Mouse (Mus musculus) embryonic facial prominence, embryonic 15.5 days (tissue): ENCODE measurements around the gene Gm10799. TPM values are rescaled to one million over a fixed set of nuclear protein-coding genes. Genes with fewer than 3 reads are reported as not detected.
"Not testable (repeated sequence)": the region's sequence is repeated elsewhere in the genome, so short reads cannot be mapped to it uniquely, and the experiment has no call there.

Experiments used
- ATAC-seq: fragments of 200-750 bp; cut with Nextera tagmentation; 2 replicates; pipeline ENCODE4 v1.8.0; 2017; ENCODE audit warnings: low read depth, moderate TSS enrichment; ENCODE audit not compliant: insufficient number of reproducible peaks, low FRiP score, low TSS enrichment
- H3K27ac ChIP-seq: fragments of 300-500 bp; sonication (generic); replicated peaks from 2 replicates; pipeline ENCODE4 v1.5.1; 2015; ENCODE audit warnings: mild to moderate bottlenecking, inconsistent platforms
- H3K27me3 ChIP-seq: fragments of 300-500 bp; sonication (generic); 2 replicates; pipeline ENCODE4 v1.6.1; 2015; ENCODE audit warnings: inconsistent platforms
- H3K36me3 ChIP-seq: fragments of 300-500 bp; sonication (generic); 2 replicates; pipeline ENCODE4 v1.6.1; 2015; ENCODE audit warnings: mild to moderate bottlenecking, inconsistent platforms
- H3K4me1 ChIP-seq: fragments of 300-500 bp; sonication (generic); 2 replicates; pipeline ENCODE4 v1.6.1; 2015; ENCODE audit warnings: inconsistent platforms
- H3K4me2 ChIP-seq: fragments of 300-500 bp; sonication (generic); replicated peaks from 2 replicates; pipeline ENCODE4 v1.6.1; 2015; ENCODE audit warnings: mild to moderate bottlenecking, inconsistent platforms
- H3K4me3 ChIP-seq: fragments of 300-500 bp; sonication (generic); replicated peaks from 2 replicates; pipeline ENCODE4 v1.5.1; 2015; ENCODE audit warnings: mild to moderate bottlenecking, inconsistent platforms
- H3K9ac ChIP-seq: fragments of 300-500 bp; sonication (generic); 2 replicates; pipeline ENCODE4 v1.6.1; 2015; ENCODE audit warnings: inconsistent platforms
- H3K9me3 ChIP-seq: fragments of 300-500 bp; sonication (generic); replicated peaks from 2 replicates; pipeline ENCODE4 v1.6.1; 2016; ENCODE audit warnings: inconsistent platforms
- WGBS: fragments of 180-500 bp; shearing (Covaris S2); methylation state at CpG from one replicate; pipeline ENCODE4 v1.1.7; 2015; 5-methylcytosine and 5-hydroxymethylcytosine counted together
- polyA plus RNA-seq: library from polyadenylated mRNA; unstranded; fragments of >200 nt; fragmentation: Nextera tagmentation; extraction: Ambion mirVana; gene quantifications from 2 replicates; pipeline ENCODE4 v1.2.1, GENCODE M21; 2015

The Gm10799 gene
- polyA plus RNA-seq: not detected in 2 replicates

DNA sequence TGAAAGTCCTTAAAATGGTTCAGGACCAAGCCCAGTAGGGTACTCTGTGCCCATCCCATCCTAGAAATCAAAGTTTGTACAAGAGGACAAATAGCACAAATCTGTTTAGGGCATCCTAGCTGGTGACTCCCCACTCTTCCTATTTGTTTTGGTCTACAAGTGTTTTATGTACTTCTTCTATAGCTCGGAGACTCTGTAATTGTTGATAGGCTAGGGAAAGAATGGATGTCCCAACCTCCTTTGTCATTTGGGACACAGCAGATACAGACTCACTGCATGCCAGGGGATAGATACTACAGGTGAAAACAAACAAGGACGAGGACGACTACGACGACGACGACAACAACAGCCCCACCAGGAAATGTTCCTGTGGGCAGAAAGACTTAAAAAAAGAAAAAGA, at the start of gene Gm10799:
Gene Gm10799, minus strand, starts transcription at position 101 of the 400 bp plus-strand sequence.
- H3K4me3 ChIP-seq, H3K27me3 ChIP-seq, H3K4me1 ChIP-seq, ATAC-seq, H3K9ac ChIP-seq, H3K36me3 ChIP-seq, H3K4me2 ChIP-seq, H3K27ac ChIP-seq, H3K9me3 ChIP-seq: not testable (repeated sequence)
- WGBS: 83% methylated on average over 7 of the region's 7 CpGs

DNA sequence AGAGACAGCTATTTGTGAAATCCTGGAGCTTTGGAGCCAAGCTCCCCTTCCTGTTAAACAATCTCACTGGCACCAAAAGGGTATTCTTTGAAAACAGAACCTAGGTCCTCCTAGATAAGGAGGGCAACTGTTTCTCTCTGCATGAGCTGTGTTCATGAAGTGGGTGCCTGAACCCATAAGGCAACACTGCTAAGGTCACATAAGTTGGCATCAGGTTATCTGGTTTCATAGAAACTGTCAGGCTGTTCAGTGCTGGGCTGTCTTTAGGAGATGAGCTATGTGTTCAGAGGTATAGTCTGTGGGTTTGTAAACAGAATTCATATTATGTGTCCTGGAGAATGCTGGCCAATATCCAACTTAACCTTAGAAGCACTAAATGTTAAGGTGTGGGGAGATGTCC, 48.8 kb upstream of the Gm10799 start:
- not testable (repeated sequence) for H3K4me1 ChIP-seq, H3K9ac ChIP-seq, H3K27me3 ChIP-seq, H3K9me3 ChIP-seq, ATAC-seq, H3K4me2 ChIP-seq, H3K4me3 ChIP-seq, H3K36me3 ChIP-seq, H3K27ac ChIP-seq

DNA sequence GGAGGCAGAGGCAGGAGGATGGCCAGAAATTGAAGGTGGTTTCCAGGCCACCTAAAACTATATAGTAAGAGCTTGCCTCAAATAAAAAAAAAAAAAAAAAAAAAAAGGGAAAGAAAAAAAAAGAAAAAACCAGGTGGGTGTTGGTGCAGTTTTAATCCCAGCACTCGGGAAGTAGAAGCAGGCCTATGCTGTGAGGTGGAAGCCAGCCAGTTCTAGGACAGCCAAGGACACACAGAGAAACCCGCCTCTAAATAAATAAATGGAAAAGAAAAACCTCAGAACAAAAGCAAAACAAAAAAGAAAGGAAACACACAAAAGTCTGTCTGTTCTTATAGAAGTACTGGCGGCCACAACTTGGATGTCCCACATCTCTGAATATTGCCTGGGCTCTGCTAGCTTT, 46.5 kb upstream of the Gm10799 start:
- Histone ChIP-seq H3K27ac (no peak overlapping the region), H3K9me3 (no peaks in the 10 kb centered on the region), H3K4me2 (no peak overlapping the region), H3K4me1 (no peaks in the 10 kb centered on the region), H3K9ac (no peak overlapping the region), H3K36me3 (no peaks in the 10 kb centered on the region), H3K4me3 (no peak overlapping the region), H3K27me3 (no peaks in the 10 kb centered on the region)
- no peak for ATAC-seq
- WGBS: 74% methylated on average over 3 of the region's 3 CpGs

DNA sequence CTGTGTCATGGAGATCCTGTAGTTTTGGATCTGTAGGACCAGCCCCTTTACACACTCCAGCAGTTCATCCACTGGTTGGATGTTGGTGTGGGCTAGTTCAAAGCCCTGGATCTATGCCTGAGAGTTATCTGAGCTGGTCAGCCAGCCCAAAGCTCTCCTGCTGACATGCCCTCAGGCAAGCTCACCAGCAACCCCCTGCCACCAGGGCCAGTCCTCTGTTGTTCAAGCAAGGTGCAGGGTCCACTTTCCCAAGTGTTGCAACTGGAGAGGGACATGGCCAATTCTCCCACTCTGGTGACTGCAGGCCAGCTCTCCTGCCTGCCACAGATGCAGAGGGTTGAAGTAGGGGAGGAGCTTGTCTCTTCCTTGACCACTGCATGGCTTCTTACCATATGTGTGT, 45.2 kb upstream of the Gm10799 start:
- H3K27me3 ChIP-seq, H3K4me3 ChIP-seq, H3K9me3 ChIP-seq, H3K36me3 ChIP-seq, H3K27ac ChIP-seq, H3K9ac ChIP-seq, H3K4me2 ChIP-seq, ATAC-seq, H3K4me1 ChIP-seq: not testable (repeated sequence)

DNA sequence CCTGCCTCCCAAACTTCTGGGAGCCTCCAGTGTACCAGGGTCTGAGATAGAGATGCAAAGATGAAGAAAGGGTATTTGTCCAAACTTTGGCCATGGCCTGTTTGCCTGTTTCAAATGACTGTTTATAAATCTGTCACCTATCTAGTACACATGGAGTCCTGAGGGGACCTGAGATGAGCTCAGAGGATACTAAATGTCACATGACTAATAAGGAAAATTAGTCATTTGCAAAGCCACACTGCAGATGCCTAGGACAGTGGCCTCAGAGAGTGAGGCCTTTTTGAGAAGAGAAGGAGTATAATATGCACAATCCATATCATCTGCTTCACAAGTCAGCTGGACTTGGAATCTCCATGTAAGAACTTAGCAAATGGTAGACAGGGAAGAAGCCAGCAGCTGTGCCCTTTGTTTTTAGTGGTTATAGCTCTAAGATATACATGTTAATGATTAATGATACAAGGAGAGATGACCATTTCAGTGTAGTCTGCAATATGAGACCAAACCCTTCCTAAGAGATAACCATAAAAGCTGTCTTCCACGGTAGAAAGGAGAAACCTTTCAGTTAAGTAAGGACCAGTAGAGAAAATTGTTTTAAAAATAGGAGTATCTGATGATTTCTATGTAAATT, 42.9 kb upstream of the Gm10799 start:
- not testable (repeated sequence) for ATAC-seq, H3K9ac ChIP-seq

DNA sequence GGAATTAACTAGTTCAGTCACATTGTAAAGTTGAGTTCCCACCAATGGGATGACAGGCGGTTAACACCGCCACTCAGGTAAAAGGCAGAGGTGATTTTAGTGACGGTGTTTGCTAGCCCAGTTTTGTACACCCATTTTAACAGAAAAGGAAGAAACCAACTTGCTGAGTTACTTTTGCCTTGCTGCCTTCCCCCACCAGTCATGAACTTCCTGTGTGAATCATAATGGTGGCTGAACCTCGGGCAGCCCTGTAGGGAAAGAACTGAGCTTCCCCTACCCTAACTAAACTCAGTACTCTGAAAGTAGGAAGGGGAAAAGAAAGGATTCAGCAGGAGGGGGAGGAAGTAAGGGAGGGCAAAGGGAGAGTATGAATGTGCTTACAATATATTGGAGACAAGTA, 41.7 kb upstream of the Gm10799 start:
- Histone ChIP-seq H3K9me3 (no peaks in the 10 kb centered on the region), H3K27me3 (no peaks in the 10 kb centered on the region), H3K4me1 (no peaks in the 10 kb centered on the region), H3K36me3 (no peaks in the 10 kb centered on the region), H3K27ac (no peak overlapping the region), H3K4me2 (no peak overlapping the region), H3K9ac (no peak overlapping the region), H3K4me3 (no peak overlapping the region)
- WGBS: 73% methylated on average over 4 of the region's 4 CpGs
- no peak for ATAC-seq

More for the DNA sequence above, 42.9 kb upstream of the Gm10799 start:
- WGBS: no CpG with 5 or more reads among the region's 1 CpGs
- not testable (repeated sequence) for H3K27me3 ChIP-seq, H3K4me3 ChIP-seq, H3K4me1 ChIP-seq, H3K4me2 ChIP-seq, H3K36me3 ChIP-seq, H3K9me3 ChIP-seq, H3K27ac ChIP-seq

DNA sequence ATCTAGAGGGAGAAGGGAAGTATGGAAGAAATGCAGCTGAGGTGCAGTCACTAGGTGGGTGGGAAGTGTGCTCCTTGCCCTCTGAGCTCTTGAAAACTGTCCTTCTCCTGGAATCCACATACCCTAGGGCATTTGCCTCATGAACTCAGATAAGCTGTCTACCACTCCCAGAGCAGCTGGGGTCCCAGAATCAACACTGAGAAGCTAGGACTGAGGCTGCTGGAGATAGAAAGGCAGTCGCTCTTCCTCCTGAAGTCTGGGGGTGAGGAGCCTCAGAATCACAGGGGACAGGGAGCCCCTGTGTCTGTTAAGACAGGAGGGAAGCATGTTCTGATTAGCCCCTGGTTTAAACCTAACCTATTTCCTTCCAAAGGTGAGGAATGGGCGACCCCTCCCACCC, 41.2 kb upstream of the Gm10799 start:
- Histone ChIP-seq H3K9ac (no peak overlapping the region), H3K9me3 (no peaks in the 10 kb centered on the region), H3K36me3 (no peaks in the 10 kb centered on the region), H3K4me2 (no peak overlapping the region), H3K27me3 (no peaks in the 10 kb centered on the region), H3K4me1 (no peaks in the 10 kb centered on the region), H3K4me3 (no peak overlapping the region), H3K27ac (no peak overlapping the region)
- 64% methylated on average over 2 of the region's 2 CpGs for WGBS
- ATAC-seq: no peak

DNA sequence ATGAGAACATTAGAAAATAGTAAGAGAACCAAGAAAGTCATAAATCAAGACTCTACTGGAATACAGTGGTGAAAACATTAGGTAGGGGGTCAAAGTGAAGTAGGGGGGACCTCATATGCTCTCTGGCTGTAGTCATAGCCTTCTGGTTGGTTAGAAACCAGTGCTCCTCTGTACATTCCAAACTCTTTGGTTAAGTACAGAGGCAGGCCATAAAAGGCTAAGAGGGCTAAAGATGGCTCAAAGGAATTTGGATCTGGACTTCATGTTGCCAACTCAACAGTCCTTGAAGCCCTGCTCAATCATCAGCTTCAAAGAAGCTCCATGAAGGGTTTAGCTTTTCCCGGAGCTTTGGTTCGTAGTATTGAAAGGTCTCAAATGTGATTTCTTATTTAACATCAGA, 40.7 kb upstream of the Gm10799 start:
- WGBS: 71% methylated on average over 2 of the region's 2 CpGs
- ATAC-seq, H3K27ac ChIP-seq, H3K4me2 ChIP-seq, H3K36me3 ChIP-seq, H3K4me1 ChIP-seq, H3K9me3 ChIP-seq, H3K27me3 ChIP-seq, H3K9ac ChIP-seq, H3K4me3 ChIP-seq: not testable (repeated sequence)

DNA sequence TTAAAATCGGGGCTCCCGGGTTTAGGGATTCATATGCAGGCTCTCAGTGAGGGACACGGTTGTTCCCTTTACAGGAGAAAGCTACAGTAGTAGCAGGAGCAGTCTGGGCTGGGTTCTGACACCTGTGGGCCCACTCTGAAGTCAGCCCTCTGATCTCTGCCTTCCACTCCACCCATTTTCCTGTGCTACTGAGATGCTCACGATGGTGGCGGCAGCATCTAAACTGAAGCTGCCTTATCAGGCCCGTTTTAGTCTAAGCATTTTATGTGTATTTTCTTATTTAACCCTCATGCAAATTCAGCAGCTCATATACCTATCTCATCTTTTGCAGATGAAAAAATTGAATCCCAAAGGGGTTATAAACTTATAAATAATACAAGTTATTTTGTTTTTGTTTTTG, 36.5 kb upstream of the Gm10799 start:
- no peak overlapping the region for H3K4me3 ChIP-seq
- H3K4me2 ChIP-seq: no peak overlapping the region
- 93% methylated on average over 6 of the region's 6 CpGs for WGBS
- no peaks in the 10 kb centered on the region for H3K9me3 ChIP-seq
- H3K27me3 ChIP-seq: no peaks in the 10 kb centered on the region
- H3K27ac ChIP-seq: no peak overlapping the region
- no peaks in the 10 kb centered on the region for H3K36me3 ChIP-seq
- no peak for ATAC-seq
- no peak overlapping the region for H3K9ac ChIP-seq
- H3K4me1 ChIP-seq: no peaks in the 10 kb centered on the region

DNA sequence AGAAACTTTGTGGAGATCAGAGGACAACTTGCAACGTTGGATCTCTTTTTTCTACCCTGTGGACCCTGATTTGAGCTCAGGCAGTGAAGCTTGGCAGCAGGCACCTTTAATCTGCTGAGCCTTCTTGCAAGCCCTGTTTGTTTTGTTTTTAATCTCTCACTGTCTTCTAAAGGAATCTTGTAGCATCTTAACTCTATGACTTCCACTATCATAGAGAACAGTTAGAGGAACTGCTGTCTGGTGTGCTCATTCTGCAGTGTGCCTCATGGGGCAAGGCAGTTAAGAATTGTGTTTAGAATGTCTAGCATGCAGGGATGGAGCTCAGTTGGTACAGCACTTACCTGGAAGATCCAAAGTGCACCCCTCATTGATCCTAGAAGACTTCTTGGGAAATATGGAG, 31.6 kb upstream of the Gm10799 start:
- 48% methylated on average over 1 of the region's 1 CpGs for WGBS
- Histone ChIP-seq H3K4me2 (no peak overlapping the region), H3K9ac (no peak overlapping the region), H3K27ac (no peak overlapping the region), H3K36me3 (no peaks in the 10 kb centered on the region), H3K4me3 (no peak overlapping the region), H3K4me1 (peaks cover 11% of the 10 kb centered on the region), H3K27me3 (no peaks in the 10 kb centered on the region), H3K9me3 (no peaks in the 10 kb centered on the region)
- ATAC-seq: no peak

DNA sequence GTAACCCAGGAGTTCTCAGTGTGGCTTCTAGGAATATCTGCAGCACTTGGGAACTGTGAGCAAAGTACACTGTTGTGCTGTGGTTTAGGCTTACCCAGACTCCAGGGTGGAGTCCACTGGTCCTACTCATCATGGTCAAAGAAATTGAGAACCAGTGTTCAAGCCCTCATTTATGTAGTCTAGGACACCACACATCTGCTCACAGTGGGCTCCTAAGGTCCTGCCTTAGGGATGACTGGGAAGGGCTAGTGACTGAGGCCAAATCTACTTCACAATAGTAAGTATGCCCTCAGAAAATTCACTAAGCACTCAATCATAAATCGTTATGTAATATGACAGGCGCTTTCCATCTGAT, 30.9 kb upstream of the Gm10799 start:
- ATAC-seq: peak; percentile 29; the same call in 1 of the 2 replicates
- no peak overlapping the region for H3K4me2 ChIP-seq
- WGBS: 83% methylated on average over 2 of the region's 2 CpGs

DNA sequence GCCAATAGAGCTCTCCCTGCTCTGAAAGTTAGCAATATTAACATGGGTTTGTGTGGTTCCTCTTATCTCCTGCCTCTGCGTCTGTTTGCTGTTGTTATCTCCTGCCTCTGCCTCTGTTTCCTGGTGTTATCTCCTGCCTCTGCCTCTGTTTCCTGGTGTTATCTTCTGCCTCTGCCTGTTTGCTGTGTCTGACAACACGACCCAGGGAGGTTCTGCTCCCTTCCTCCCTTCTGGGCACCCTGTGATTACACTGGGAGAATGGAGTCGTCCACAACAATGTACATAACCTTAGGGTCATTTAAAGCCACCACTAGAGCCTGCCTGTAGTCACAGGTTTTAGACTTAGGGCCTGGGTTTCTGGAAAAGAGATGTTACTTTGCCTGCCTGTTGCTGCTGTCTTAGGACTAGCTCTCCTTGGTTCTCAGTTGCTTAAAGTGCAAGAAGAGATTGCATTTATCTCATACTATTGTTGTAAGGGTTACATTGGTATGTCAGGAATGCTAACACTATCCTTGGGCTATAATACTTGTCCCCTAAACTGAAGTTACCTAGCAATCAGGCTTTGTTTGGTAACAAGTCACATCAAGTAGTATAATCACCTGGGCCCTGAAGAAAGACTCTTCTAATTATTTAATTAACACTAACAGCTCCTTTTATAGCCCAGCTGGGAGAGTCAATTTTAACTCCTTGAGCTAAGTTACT, 30.3 kb upstream of the Gm10799 start:
- Histone ChIP-seq H3K4me1 (peaks cover 11% of the 10 kb centered on the region), H3K9ac (no peak overlapping the region), H3K4me2 (no peak overlapping the region), H3K4me3 (no peak overlapping the region), H3K36me3 (no peaks in the 10 kb centered on the region), H3K27ac (no peak overlapping the region), H3K9me3 (no peaks in the 10 kb centered on the region), H3K27me3 (no peaks in the 10 kb centered on the region)
- ATAC-seq: no peak
- WGBS: 31% methylated on average over 3 of the region's 3 CpGs

More for the DNA sequence above, 30.9 kb upstream of the Gm10799 start:
- Histone ChIP-seq H3K36me3 (no peaks in the 10 kb centered on the region), H3K9me3 (no peaks in the 10 kb centered on the region), H3K4me3 (no peak overlapping the region), H3K9ac (no peak overlapping the region), H3K27ac (no peak overlapping the region), H3K4me1 (peaks cover 11% of the 10 kb centered on the region), H3K27me3 (no peaks in the 10 kb centered on the region)
